Comparison of ENCODE assay signal across 20 mouse cellular contexts in genomic region chr14:21222206-21222605, GRCm38 (mm10).
DNase-seq lines count a peak whose midpoint lies in the region; ATAC-seq and TF ChIP-seq lines count a peak whose summit lies in the region.
"Had no signal": no experiment of that assay in that cellular context is flagged by ENCODE, and none has a peak within 500 bp of the region (broad histone marks: within the 10 kb centered on the region; RNA-seq: fewer than 3 reads in every experiment).

No protein-coding gene starts in this region.

- WGBS in embryonic facial prominence, embryonic 11.5 days, result 56% methylated on average over 3 of the region's 3 CpGs
- WGBS in embryonic facial prominence, embryonic 10.5 days, result 71% methylated on average over 3 of the region's 3 CpGs
- 38% methylated on average over 3 of the region's 3 CpGs for WGBS in hindbrain, postnatal 0 days
- 68% methylated on average over 3 of the region's 3 CpGs for WGBS in hindbrain, embryonic 12.5 days
- 81% methylated on average over 3 of the region's 3 CpGs for WGBS in liver, embryonic 12.5 days (ENCODE audit: insufficient replicate concordance)
- 87% methylated on average over 3 of the region's 3 CpGs for WGBS in heart, embryonic 10.5 days

- no peak overlapping the region for H3K4me2 ChIP-seq in embryonic facial prominence, embryonic 11.5 days (ENCODE audit: low read depth, low read length)
- H3K4me2 ChIP-seq in hindbrain, postnatal 0 days (ENCODE audit: low read depth, low read length), result no peak overlapping the region
- H3K4me2 ChIP-seq in hindbrain, embryonic 12.5 days (replicated peaks), result no peak overlapping the region
- no peak overlapping the region for H3K4me2 ChIP-seq in liver, embryonic 12.5 days
- H3K4me2 ChIP-seq: embryonic facial prominence, embryonic 12.5 days; heart, embryonic 13.5 days; liver, embryonic 13.5 days; neural tube, embryonic 12.5 days had no signal

- no peak for TF ChIP-seq CTCF in hindbrain, postnatal 0 days (IDR thresholded peaks at IDR 0.05; ENCODE audit: low read depth)

- H3K27ac ChIP-seq in embryonic facial prominence, embryonic 11.5 days (replicated peaks; ENCODE audit: low read depth, low read length), result no peak overlapping the region
- no peak overlapping the region for H3K27ac ChIP-seq in embryonic facial prominence, embryonic 10.5 days (replicated peaks)
- no peak overlapping the region for H3K27ac ChIP-seq in hindbrain, postnatal 0 days
- H3K27ac ChIP-seq in hindbrain, embryonic 12.5 days, result no peak overlapping the region
- H3K27ac ChIP-seq in liver, embryonic 12.5 days, result no peak overlapping the region
- H3K27ac ChIP-seq in heart, embryonic 10.5 days, result no peak overlapping the region
- H3K27ac ChIP-seq: embryonic facial prominence, embryonic 12.5 days; gastrocnemius, adult 2 months; heart, embryonic 13.5 days; neural tube, embryonic 12.5 days had no signal

- H3K9me3 ChIP-seq in embryonic facial prominence, embryonic 11.5 days (replicated peaks; ENCODE audit: control insufficient read depth, low read length), result no peaks in the 10 kb centered on the region
- no peaks in the 10 kb centered on the region for H3K9me3 ChIP-seq in embryonic facial prominence, embryonic 10.5 days
- no peaks in the 10 kb centered on the region for H3K9me3 ChIP-seq in hindbrain, postnatal 0 days (ENCODE audit: low read length)
- no peaks in the 10 kb centered on the region for H3K9me3 ChIP-seq in hindbrain, embryonic 12.5 days (replicated peaks)
- no peaks in the 10 kb centered on the region for H3K9me3 ChIP-seq in liver, embryonic 12.5 days (replicated peaks)
- H3K9me3 ChIP-seq in heart, embryonic 10.5 days, result no peaks in the 10 kb centered on the region
- H3K9me3 ChIP-seq: embryonic facial prominence, embryonic 12.5 days; heart, embryonic 13.5 days; liver, embryonic 13.5 days; neural tube, embryonic 12.5 days had no signal

- no peaks in the 10 kb centered on the region for H3K36me3 ChIP-seq in embryonic facial prominence, embryonic 11.5 days (replicated peaks; ENCODE audit: control insufficient read depth, insufficient read depth, low read depth, low read length)
- no peaks in the 10 kb centered on the region for H3K36me3 ChIP-seq in embryonic facial prominence, embryonic 10.5 days (replicated peaks)
- no peaks in the 10 kb centered on the region for H3K36me3 ChIP-seq in hindbrain, postnatal 0 days (ENCODE audit: insufficient read depth, low read length)
- no peaks in the 10 kb centered on the region for H3K36me3 ChIP-seq in hindbrain, embryonic 12.5 days
- H3K36me3 ChIP-seq in liver, embryonic 12.5 days, result no peaks in the 10 kb centered on the region
- no peaks in the 10 kb centered on the region for H3K36me3 ChIP-seq in heart, embryonic 10.5 days
- H3K36me3 ChIP-seq: embryonic facial prominence, embryonic 12.5 days; neural tube, embryonic 12.5 days had no signal

- H3K27me3 ChIP-seq in embryonic facial prominence, embryonic 11.5 days (ENCODE audit: control insufficient read depth, insufficient read depth, low read length), result no peaks in the 10 kb centered on the region
- H3K27me3 ChIP-seq in embryonic facial prominence, embryonic 10.5 days (replicated peaks; ENCODE audit: low read depth, poor library complexity, severe bottlenecking), result no peaks in the 10 kb centered on the region
- H3K27me3 ChIP-seq in hindbrain, postnatal 0 days (ENCODE audit: insufficient read depth, low read length), result no peaks in the 10 kb centered on the region
- H3K27me3 ChIP-seq in hindbrain, embryonic 12.5 days, result no peaks in the 10 kb centered on the region
- H3K27me3 ChIP-seq in liver, embryonic 12.5 days (replicated peaks), result no peaks in the 10 kb centered on the region
- no peaks in the 10 kb centered on the region for H3K27me3 ChIP-seq in heart, embryonic 10.5 days (ENCODE audit: insufficient read depth, poor library complexity, severe bottlenecking)
- H3K27me3 ChIP-seq: embryonic facial prominence, embryonic 12.5 days; heart, embryonic 13.5 days; liver, embryonic 13.5 days; neural tube, embryonic 12.5 days had no signal

- H3K9ac ChIP-seq in embryonic facial prominence, embryonic 11.5 days (replicated peaks; ENCODE audit: low read length), result no peak overlapping the region
- no peak overlapping the region for H3K9ac ChIP-seq in hindbrain, postnatal 0 days (replicated peaks; ENCODE audit: low read length)
- H3K9ac ChIP-seq in hindbrain, embryonic 12.5 days, result no peak overlapping the region
- H3K9ac ChIP-seq in liver, embryonic 12.5 days, result no peak overlapping the region
- H3K9ac ChIP-seq: embryonic facial prominence, embryonic 12.5 days; heart, embryonic 13.5 days; liver, embryonic 13.5 days; neural tube, embryonic 12.5 days had no signal

- no peak overlapping the region for H3K4me3 ChIP-seq in embryonic facial prominence, embryonic 11.5 days (ENCODE audit: low read depth, low read length)
- H3K4me3 ChIP-seq in embryonic facial prominence, embryonic 10.5 days, result no peak overlapping the region
- H3K4me3 ChIP-seq in hindbrain, postnatal 0 days (ENCODE audit: low read length), result no peak overlapping the region
- H3K4me3 ChIP-seq in hindbrain, embryonic 12.5 days, result no peak overlapping the region
- no peak overlapping the region for H3K4me3 ChIP-seq in liver, embryonic 12.5 days
- H3K4me3 ChIP-seq in heart, embryonic 10.5 days, result no peak overlapping the region
- H3K4me3 ChIP-seq: embryonic facial prominence, embryonic 12.5 days; gastrocnemius, adult 2 months; heart, embryonic 13.5 days; liver, embryonic 13.5 days; neural tube, embryonic 12.5 days had no signal

- ATAC-seq in embryonic facial prominence, embryonic 11.5 days (replicated peaks; ENCODE audit: insufficient number of reproducible peaks, low FRiP score, low TSS enrichment, low read depth), result no peak
- 0 out of 2 replicates have a peak, but pooled peaks have one; percentile 12 for ATAC-seq in hindbrain, postnatal 0 days
- ATAC-seq in hindbrain, embryonic 12.5 days (ENCODE audit: low FRiP score), result no peak
- ATAC-seq in liver, embryonic 12.5 days, result no peak

- no peaks in the 10 kb centered on the region for H3K4me1 ChIP-seq in embryonic facial prominence, embryonic 11.5 days (ENCODE audit: control insufficient read depth, insufficient read depth, low read length)
- peaks cover 14% of the 10 kb centered on the region for H3K4me1 ChIP-seq in embryonic facial prominence, embryonic 10.5 days
- no peaks in the 10 kb centered on the region for H3K4me1 ChIP-seq in hindbrain, postnatal 0 days (ENCODE audit: insufficient read depth, low read length)
- H3K4me1 ChIP-seq in hindbrain, embryonic 12.5 days, result no peaks in the 10 kb centered on the region
- peaks cover 68% of the 10 kb centered on the region for H3K4me1 ChIP-seq in liver, embryonic 12.5 days
- peaks cover 18% of the 10 kb centered on the region for H3K4me1 ChIP-seq in heart, embryonic 10.5 days
- H3K4me1 ChIP-seq: neural tube, embryonic 12.5 days had no signal

- peak; percentile 39 for DNase-seq in embryonic facial prominence, embryonic 11.5 days (ENCODE audit: low spot score)
- DNase-seq in embryonic facial prominence, embryonic 10.5 days (ENCODE audit: low spot score), result no peak
- peak; percentile 61 for DNase-seq in hindbrain, postnatal 0 days (ENCODE audit: low spot score)
- DNase-seq in retina, embryonic 14.5 days (ENCODE audit: low spot score), result peak; percentile 16
- no peak for DNase-seq in retina, postnatal 1 day
- DNase-seq in heart, embryonic 10.5 days (ENCODE audit: low spot score), result no peak
- DNase-seq: cerebellum, adult 11-12 months; cerebellum, postnatal 25 days; gastrocnemius, adult 2 months; heart, postnatal 4 days; kidney, adult 11 months; kidney, postnatal 10 days; layer of hippocampus, adult 9-11 months; thymus, postnatal 4 days had no signal

Comparison
In these comparisons a context has a peak if more than half of its experiments do, and no peak if none do; other contexts are left out.
1. DNase-seq: peak in embryonic facial prominence, embryonic 11.5 days (single experiment), hindbrain, postnatal 0 days (single experiment) and retina, embryonic 14.5 days (single experiment); none in embryonic facial prominence, embryonic 10.5 days (single experiment), retina, postnatal 1 day (single experiment) and heart, embryonic 10.5 days (single experiment).